Mouse (Mus musculus): ENCODE measurements at regions not wholly inside any gene's neighbourhood (a gene's known extent, or its start where the extent isn't known, plus 50 kb on each side); places are given as distances from the start of the nearest gene placed in this dataset.

- no peaks in the 10 kb centered on the region for H3K36me3 ChIP-seq (ENCODE audit: control insufficient read depth, insufficient read depth, low read length)
- H3K9ac ChIP-seq (ENCODE audit: low read depth, low read length), result no peak overlapping the region
- no peaks in the 10 kb centered on the region for H3K4me1 ChIP-seq (ENCODE audit: control insufficient read depth, insufficient read depth, low read length)
- no peak overlapping the region for H3K27ac ChIP-seq (ENCODE audit: low read length)
- no peak overlapping the region for H3K4me3 ChIP-seq (ENCODE audit: low read length)
- H3K9me3 ChIP-seq (ENCODE audit: control insufficient read depth, low read length), result no peaks in the 10 kb centered on the region
- no peak for ATAC-seq
- H3K27me3 ChIP-seq (replicated peaks; ENCODE audit: control insufficient read depth, insufficient read depth, low read length), result no peaks in the 10 kb centered on the region
- WGBS, result 80% methylated on average over 1 of the region's 1 CpGs
- no peak overlapping the region for H3K4me2 ChIP-seq (ENCODE audit: low read depth, low read length)
These were observed 548.6 kb downstream of the Tns1 start for GRCm38 (mm10) chr1:73575694-73576093.

GRCm38 (mm10) chr1:73570944-73571343, 553.3 kb downstream of the Tns1 start:
- Histone ChIP-seq H3K4me1 (ENCODE audit: control insufficient read depth, insufficient read depth, low read length) (no peaks in the 10 kb centered on the region), H3K9me3 (ENCODE audit: control insufficient read depth, low read length) (no peaks in the 10 kb centered on the region), H3K4me2 (ENCODE audit: low read depth, low read length) (no peak overlapping the region), H3K36me3 (ENCODE audit: control insufficient read depth, insufficient read depth, low read length) (no peaks in the 10 kb centered on the region), H3K27me3 (replicated peaks; ENCODE audit: control insufficient read depth, insufficient read depth, low read length) (no peaks in the 10 kb centered on the region), H3K4me3 (ENCODE audit: low read length) (no peak overlapping the region), H3K27ac (ENCODE audit: low read length) (no peak overlapping the region), H3K9ac (ENCODE audit: low read depth, low read length) (no peak overlapping the region)
- ATAC-seq, result no peak
- 89% methylated on average over 3 of the region's 3 CpGs for WGBS

GRCm38 (mm10) chr1:73566770-73567169, 551.1 kb upstream of the Tnp1 start:
- ATAC-seq, result no peak
- Histone ChIP-seq H3K4me1 (ENCODE audit: control insufficient read depth, insufficient read depth, low read length) (no peaks in the 10 kb centered on the region), H3K27ac (ENCODE audit: low read length) (no peak overlapping the region), H3K9me3 (ENCODE audit: control insufficient read depth, low read length) (no peaks in the 10 kb centered on the region), H3K9ac (ENCODE audit: low read depth, low read length) (no peak overlapping the region), H3K27me3 (replicated peaks; ENCODE audit: control insufficient read depth, insufficient read depth, low read length) (no peaks in the 10 kb centered on the region), H3K4me3 (ENCODE audit: low read length) (no peak overlapping the region), H3K36me3 (ENCODE audit: control insufficient read depth, insufficient read depth, low read length) (no peaks in the 10 kb centered on the region), H3K4me2 (ENCODE audit: low read depth, low read length) (no peak overlapping the region)
- WGBS, result 86% methylated on average over 3 of the region's 3 CpGs

GRCm38 (mm10) chr1:73560594-73560993, 544.9 kb upstream of the Tnp1 start:
- WGBS, result 88% methylated on average over 1 of the region's 1 CpGs
- no peak for ATAC-seq
- H3K4me2 ChIP-seq (ENCODE audit: low read depth, low read length), result no peak overlapping the region
- H3K27me3 ChIP-seq (replicated peaks; ENCODE audit: control insufficient read depth, insufficient read depth, low read length), result no peaks in the 10 kb centered on the region
- H3K27ac ChIP-seq (ENCODE audit: low read length), result no peak overlapping the region
- no peaks in the 10 kb centered on the region for H3K36me3 ChIP-seq (ENCODE audit: control insufficient read depth, insufficient read depth, low read length)
- H3K9me3 ChIP-seq (ENCODE audit: control insufficient read depth, low read length), result no peaks in the 10 kb centered on the region
- H3K9ac ChIP-seq (ENCODE audit: low read depth, low read length), result no peak overlapping the region
- no peaks in the 10 kb centered on the region for H3K4me1 ChIP-seq (ENCODE audit: control insufficient read depth, insufficient read depth, low read length)
- no peak overlapping the region for H3K4me3 ChIP-seq (ENCODE audit: low read length)

- Histone ChIP-seq H3K27ac (ENCODE audit: low read length) (no peak overlapping the region), H3K4me2 (ENCODE audit: low read depth, low read length) (no peak overlapping the region), H3K36me3 (ENCODE audit: control insufficient read depth, insufficient read depth, low read length) (no peaks in the 10 kb centered on the region), H3K4me3 (ENCODE audit: low read length) (no peak overlapping the region), H3K9me3 (ENCODE audit: control insufficient read depth, low read length) (no peaks in the 10 kb centered on the region), H3K9ac (ENCODE audit: low read depth, low read length) (no peak overlapping the region), H3K4me1 (ENCODE audit: control insufficient read depth, insufficient read depth, low read length) (no peaks in the 10 kb centered on the region), H3K27me3 (replicated peaks; ENCODE audit: control insufficient read depth, insufficient read depth, low read length) (no peaks in the 10 kb centered on the region)
- WGBS, result 79% methylated on average over 3 of the region's 3 CpGs
- no peak for ATAC-seq
These were observed 532.2 kb upstream of the Tnp1 start for GRCm38 (mm10) chr1:73547877-73548276.

GRCm38 (mm10) chr1:73545401-73545800, 529.7 kb upstream of the Tnp1 start:
- no peak overlapping the region for H3K27ac ChIP-seq (ENCODE audit: low read length)
- no peak overlapping the region for H3K4me2 ChIP-seq (ENCODE audit: low read depth, low read length)
- H3K9me3 ChIP-seq (ENCODE audit: control insufficient read depth, low read length), result no peaks in the 10 kb centered on the region
- H3K36me3 ChIP-seq (ENCODE audit: control insufficient read depth, insufficient read depth, low read length), result no peaks in the 10 kb centered on the region
- no peaks in the 10 kb centered on the region for H3K4me1 ChIP-seq (ENCODE audit: control insufficient read depth, insufficient read depth, low read length)
- H3K4me3 ChIP-seq (ENCODE audit: low read length), result no peak overlapping the region
- no peak for ATAC-seq
- no peaks in the 10 kb centered on the region for H3K27me3 ChIP-seq (replicated peaks; ENCODE audit: control insufficient read depth, insufficient read depth, low read length)
- H3K9ac ChIP-seq (ENCODE audit: low read depth, low read length), result no peak overlapping the region
- 62% methylated on average over 6 of the region's 6 CpGs for WGBS

- ATAC-seq, result no peak
- Histone ChIP-seq H3K27ac (ENCODE audit: low read length) (no peak overlapping the region), H3K4me3 (ENCODE audit: low read length) (no peak overlapping the region), H3K9ac (ENCODE audit: low read depth, low read length) (no peak overlapping the region), H3K36me3 (ENCODE audit: control insufficient read depth, insufficient read depth, low read length) (no peaks in the 10 kb centered on the region), H3K9me3 (ENCODE audit: control insufficient read depth, low read length) (no peaks in the 10 kb centered on the region), H3K4me1 (ENCODE audit: control insufficient read depth, insufficient read depth, low read length) (no peaks in the 10 kb centered on the region), H3K27me3 (replicated peaks; ENCODE audit: control insufficient read depth, insufficient read depth, low read length) (no peaks in the 10 kb centered on the region), H3K4me2 (ENCODE audit: low read depth, low read length) (no peak overlapping the region)
- WGBS, result 49% methylated on average over 5 of the region's 5 CpGs
These were observed 525.7 kb upstream of the Tnp1 start for GRCm38 (mm10) chr1:73541371-73541770.

GRCm38 (mm10) chr1:73538420-73538871, 522.7 kb upstream of the Tnp1 start:
- Histone ChIP-seq H3K4me3 (ENCODE audit: low read length) (no peak overlapping the region), H3K4me2 (ENCODE audit: low read depth, low read length) (no peak overlapping the region), H3K36me3 (ENCODE audit: control insufficient read depth, insufficient read depth, low read length) (no peaks in the 10 kb centered on the region), H3K9ac (ENCODE audit: low read depth, low read length) (no peak overlapping the region), H3K27ac (ENCODE audit: low read length) (no peak overlapping the region), H3K9me3 (ENCODE audit: control insufficient read depth, low read length) (no peaks in the 10 kb centered on the region), H3K27me3 (replicated peaks; ENCODE audit: control insufficient read depth, insufficient read depth, low read length) (no peaks in the 10 kb centered on the region), H3K4me1 (ENCODE audit: control insufficient read depth, insufficient read depth, low read length) (no peaks in the 10 kb centered on the region)
- 39% methylated on average over 2 of the region's 2 CpGs for WGBS
- ATAC-seq, result no peak

- WGBS, result 78% methylated on average over 4 of the region's 4 CpGs
- H3K9me3 ChIP-seq (ENCODE audit: control insufficient read depth, low read length), result no peaks in the 10 kb centered on the region
- ATAC-seq, result no peak
- no peaks in the 10 kb centered on the region for H3K36me3 ChIP-seq (ENCODE audit: control insufficient read depth, insufficient read depth, low read length)
- no peak overlapping the region for H3K9ac ChIP-seq (ENCODE audit: low read depth, low read length)
- H3K4me3 ChIP-seq (ENCODE audit: low read length), result no peak overlapping the region
- no peak overlapping the region for H3K27ac ChIP-seq (ENCODE audit: low read length)
- H3K27me3 ChIP-seq (replicated peaks; ENCODE audit: control insufficient read depth, insufficient read depth, low read length), result no peaks in the 10 kb centered on the region
- no peaks in the 10 kb centered on the region for H3K4me1 ChIP-seq (ENCODE audit: control insufficient read depth, insufficient read depth, low read length)
- H3K4me2 ChIP-seq (ENCODE audit: low read depth, low read length), result no peak overlapping the region
These were observed 520.1 kb upstream of the Tnp1 start for GRCm38 (mm10) chr1:73535726-73536265.

- Histone ChIP-seq H3K4me3 (ENCODE audit: low read length) (no peak overlapping the region), H3K36me3 (ENCODE audit: control insufficient read depth, insufficient read depth, low read length) (no peaks in the 10 kb centered on the region), H3K9me3 (ENCODE audit: control insufficient read depth, low read length) (no peaks in the 10 kb centered on the region), H3K9ac (ENCODE audit: low read depth, low read length) (no peak overlapping the region), H3K4me1 (ENCODE audit: control insufficient read depth, insufficient read depth, low read length) (no peaks in the 10 kb centered on the region), H3K27ac (ENCODE audit: low read length) (no peak overlapping the region), H3K27me3 (replicated peaks; ENCODE audit: control insufficient read depth, insufficient read depth, low read length) (no peaks in the 10 kb centered on the region), H3K4me2 (ENCODE audit: low read depth, low read length) (no peak overlapping the region)
- no peak for ATAC-seq
- WGBS, result 93% methylated on average over 3 of the region's 3 CpGs
These were observed 517.8 kb upstream of the Tnp1 start for GRCm38 (mm10) chr1:73533526-73533925.
